Mouse (Mus musculus) megakaryocyte, embryonic 14.5 days (primary cell): ENCODE results near the gene Dnm1.

Experiments used
- FLI1 ChIP-seq: IDR thresholded peaks from 2 replicates; pipeline ENCODE4 v1.6.1; 2012; ENCODE audit warnings: low read length, inconsistent platforms, mixed read lengths
- GATA1 ChIP-seq: IDR thresholded peaks from 3 replicates; pipeline ENCODE4 v1.6.1; 2012; ENCODE audit warnings: mixed read lengths, low read length, inconsistent platforms, borderline replicate concordance

DNA sequence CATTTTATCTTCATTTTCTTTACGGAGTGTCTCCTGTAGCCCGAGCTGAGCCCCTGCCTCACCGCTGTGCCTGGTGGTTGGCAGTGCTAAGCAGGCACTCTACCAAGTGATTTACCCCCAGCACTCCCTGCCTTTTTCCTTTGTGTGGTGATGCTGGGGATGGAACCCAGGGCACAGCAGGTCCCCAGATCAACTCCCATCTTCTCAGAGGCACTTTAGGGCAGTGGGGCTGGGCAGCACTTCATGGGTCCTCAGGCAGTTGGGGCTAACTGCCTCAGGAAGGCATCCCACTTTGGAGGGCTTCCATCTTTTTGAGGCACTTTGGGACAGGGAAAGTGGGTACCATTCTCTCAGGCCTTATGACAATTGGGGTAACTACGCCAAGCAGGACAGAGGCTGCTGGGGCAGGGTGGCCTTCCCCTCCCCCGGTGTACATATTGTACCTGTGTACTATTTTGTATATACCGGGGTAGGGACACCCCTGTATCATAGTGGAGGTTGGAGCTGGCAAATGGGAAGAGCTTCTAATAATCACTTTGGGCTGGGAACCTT lies 45.8 kb downstream of the Dnm1 start:
- TF ChIP-seq GATA1 (no peak), FLI1 (no peak)
